Mouse (Mus musculus) heart, postnatal 36 days (tissue): ENCODE measurements around the gene Sgms2. TPM values are rescaled to one million over a fixed set of nuclear protein-coding genes. Genes with fewer than 3 reads are reported as not detected.

Experiments used
- DNase-seq, 2 experiments: peaks; one replicate each; pipeline ENCODE4 v3.0.0; 2021 to 2022
- intact Hi-C: fragments of 180-260 bp; cut with DNase I; formaldehyde crosslinking; loops from one replicate; pipeline ENCODE4 v1.15.1; 2025
- total RNA-seq, 2 experiments: library from RNA; stranded (reverse); gene quantifications; 2 replicates each; pipeline ENCODE4 v1.2.3; 2021

The Sgms2 gene
- 1 to 10 TPM; 1.4 to 3.2 TPM for total RNA-seq

DNA sequence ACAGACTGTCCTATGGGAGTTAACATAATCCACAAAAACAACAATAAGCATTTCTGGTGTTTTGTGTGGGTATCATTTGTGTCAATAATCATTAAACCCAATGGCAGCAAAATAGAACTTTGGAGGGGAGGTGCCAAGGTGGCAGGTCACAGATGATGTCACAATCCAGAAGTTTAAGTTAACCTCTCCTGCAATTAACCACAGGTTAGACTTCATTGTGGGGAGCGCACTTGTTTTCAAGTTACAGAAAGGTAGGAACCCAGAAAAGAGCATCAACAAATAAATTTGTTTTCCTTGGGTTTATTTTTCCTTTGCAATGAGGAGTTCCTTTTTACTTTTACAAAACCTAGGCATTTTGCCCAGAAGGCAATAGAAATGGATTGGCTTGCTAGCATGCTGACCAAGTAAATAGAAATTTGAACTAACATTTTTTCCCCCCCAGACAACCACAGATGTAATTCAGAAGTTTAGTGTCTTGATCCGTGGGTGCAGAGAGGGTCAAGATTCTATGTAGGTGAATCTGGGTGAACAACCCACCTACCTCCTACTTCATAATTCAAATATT lies at the start of gene Sgms2:
Gene Sgms2 (minus strand): TSS at position 51 of the 565 bp plus-strand sequence.
- intact Hi-C loops = no loop called here
- DNase-seq = no peak

- intact Hi-C loops = no loop called here
- no peak for DNase-seq
Measured at GRCm38 (mm10) chr3:131525229-131525628, 34.0 kb upstream of the Sgms2 start.

DNA sequence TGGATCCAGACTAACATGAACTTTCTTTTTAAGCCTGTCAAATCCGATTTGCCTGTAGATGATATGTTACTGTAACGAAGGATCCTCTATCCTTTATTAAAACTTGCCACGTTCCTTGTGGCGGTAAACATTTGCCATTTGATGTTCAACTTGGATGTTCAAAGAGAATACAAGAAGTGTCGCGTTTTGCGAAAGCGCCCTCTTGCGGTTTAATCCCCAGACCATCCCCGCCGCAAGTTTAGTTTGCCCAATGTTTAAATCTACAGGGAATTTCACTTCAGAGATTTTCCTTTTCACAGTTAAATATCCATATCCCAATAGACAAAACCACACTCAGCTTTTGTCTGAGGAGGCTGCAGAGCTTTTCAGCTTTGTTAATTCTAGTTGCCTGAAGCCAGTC lies 33.6 kb upstream of the Sgms2 start:
- intact Hi-C loops = loop anchor here (1.0 kb wide), 1 partner anchor 204 kb away; no protein-coding TSS in a partner anchor
- DNase-seq = peak; percentile 38 to 64

GRCm38 (mm10) chr3:131524210-131524609 lies 33.0 kb upstream of the Sgms2 start:
- no peak for DNase-seq
- intact Hi-C loops = loop anchor here (1.0 kb wide), 1 partner anchor 204 kb away; no protein-coding TSS in a partner anchor

DNA sequence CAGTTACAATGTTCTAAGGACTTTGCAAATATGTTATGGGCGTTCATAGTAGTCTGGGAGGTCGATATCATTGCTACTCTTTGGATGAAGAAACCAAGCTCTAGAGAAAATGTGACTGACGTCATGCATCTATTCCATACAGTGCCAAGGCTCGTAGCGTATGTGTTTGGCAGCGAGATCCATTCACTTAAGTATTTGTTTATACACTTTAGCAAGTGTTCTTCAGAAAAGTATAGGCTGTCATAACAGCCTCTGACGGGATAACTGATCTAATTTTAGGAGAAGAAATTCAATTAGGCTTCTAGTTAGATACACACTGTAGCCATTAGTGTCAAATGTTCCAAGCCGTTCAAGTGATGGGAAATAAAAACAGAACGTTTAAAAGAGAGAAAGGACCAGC lies 32.5 kb upstream of the Sgms2 start:
- intact Hi-C loops = loop anchor here (1.0 kb wide), 1 partner anchor 203 kb away; no protein-coding TSS in a partner anchor
- DNase-seq = no peak

- no peak for DNase-seq
- intact Hi-C loops = no loop called here
Measured at GRCm38 (mm10) chr3:131522243-131522642, 31.0 kb upstream of the Sgms2 start.

- intact Hi-C loops = no loop called here
- no peak for DNase-seq
Measured at GRCm38 (mm10) chr3:131521206-131521605, 30.0 kb upstream of the Sgms2 start.

GRCm38 (mm10) chr3:131517756-131518155 lies 26.5 kb upstream of the Sgms2 start:
- intact Hi-C loops = no loop called here
- DNase-seq = no peak

- intact Hi-C loops = no loop called here
- no peak for DNase-seq
Measured at GRCm38 (mm10) chr3:131516332-131516999, 25.3 kb upstream of the Sgms2 start.

DNA sequence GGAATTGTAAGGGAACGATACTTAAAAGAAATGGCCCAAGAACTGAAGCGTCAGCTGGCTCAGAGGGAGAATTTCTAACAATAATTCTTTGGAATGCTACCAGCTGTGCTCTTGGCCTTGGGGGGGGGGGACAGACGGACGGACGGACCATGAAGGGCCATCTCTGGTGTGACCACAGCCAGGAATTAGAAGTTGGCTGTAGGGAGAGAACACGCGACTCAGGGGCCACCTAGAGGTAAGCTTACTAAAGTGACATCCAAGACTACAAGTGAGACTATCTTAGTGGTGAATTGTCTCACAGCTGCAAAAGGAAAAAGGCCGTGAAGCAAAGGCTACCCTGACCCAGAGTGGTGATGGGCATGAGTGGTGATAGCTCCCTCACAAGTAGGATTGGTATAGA lies 20.4 kb upstream of the Sgms2 start:
- intact Hi-C loops = no loop called here
- DNase-seq = no peak

DNA sequence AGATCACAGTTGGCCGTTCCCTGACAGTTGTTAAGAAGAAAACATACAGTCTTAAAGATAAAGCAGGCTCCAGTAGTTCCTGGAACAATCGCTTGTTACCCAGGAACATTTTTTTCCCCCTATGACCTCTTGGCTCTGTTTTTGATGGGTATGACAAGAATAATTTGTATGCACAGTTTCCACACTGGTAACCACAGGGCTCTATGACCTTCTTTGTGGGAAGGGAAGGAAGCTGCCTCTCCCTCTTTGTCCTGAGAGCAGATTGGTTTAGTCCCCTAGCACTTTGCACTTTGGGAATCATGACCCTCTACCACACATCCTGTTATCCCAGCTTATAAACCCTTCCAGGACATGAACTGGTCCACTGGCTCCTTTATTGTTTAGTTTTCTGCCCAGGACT lies 16.8 kb upstream of the Sgms2 start:
- DNase-seq = no peak
- intact Hi-C loops = no loop called here

DNA sequence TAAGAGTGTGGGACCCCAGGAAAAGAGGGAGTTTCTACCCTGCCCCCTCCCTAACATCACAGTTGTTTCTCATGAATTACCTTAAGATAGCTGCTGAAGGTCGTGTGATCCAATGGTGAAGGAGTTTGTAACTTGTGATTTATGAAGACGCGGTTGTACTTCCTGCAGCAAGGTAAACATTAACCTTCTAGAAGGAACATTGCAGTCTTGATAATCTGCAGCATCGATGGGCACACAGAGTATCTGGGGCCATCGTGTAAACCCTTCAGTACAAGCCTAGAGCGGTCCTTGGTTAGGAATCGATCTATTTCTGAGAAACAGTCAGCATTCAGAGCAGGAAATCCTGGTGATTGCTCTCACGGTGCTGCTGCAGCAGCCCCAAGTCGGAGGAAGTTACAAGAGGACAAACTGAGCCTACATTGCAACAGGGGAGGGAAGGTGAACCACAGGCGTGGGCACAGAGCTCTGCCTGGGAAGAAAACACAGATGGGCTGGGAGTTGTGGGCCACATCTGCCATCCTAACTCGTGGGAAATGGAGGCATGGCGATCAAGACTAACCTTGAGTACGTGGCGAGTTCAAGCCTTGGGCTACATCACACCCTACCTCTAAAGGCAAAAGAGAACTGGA lies 13.5 kb upstream of the Sgms2 start:
- no peak for DNase-seq
- intact Hi-C loops = no loop called here

DNA sequence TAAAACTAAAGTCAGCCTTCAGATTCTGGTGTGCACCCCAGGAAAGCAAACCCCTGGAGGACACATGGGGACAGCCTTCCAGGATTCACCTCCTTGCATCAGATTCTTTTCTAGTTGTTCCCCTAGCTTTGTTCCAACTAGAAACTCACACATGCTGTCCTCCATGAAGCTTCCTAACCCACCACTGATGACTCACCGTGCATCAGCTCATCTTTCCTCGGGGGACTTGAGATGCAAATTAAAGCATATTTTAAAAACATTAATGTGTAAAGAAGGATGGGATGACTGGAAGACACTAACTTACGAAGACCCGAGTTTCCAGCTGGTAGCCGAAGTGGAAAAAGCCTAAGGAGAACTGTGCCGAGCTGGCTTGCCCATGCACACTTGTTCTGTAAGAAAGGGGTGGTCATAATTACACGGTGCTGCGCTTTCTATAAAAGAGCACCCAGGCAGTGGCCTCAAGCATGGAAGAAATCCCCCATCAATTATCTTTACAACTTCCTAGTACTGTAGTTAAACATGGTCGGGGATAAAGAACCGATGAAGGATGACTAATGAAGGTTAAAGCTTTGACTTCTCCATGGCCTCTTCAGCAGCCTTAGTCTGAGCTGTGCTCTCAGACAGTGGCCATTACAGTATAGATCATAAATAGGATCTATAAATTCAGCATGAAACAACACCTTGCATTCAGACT lies 10.6 kb upstream of the Sgms2 start:
- no peak for DNase-seq
- intact Hi-C loops = no loop called here

- DNase-seq = no peak
- intact Hi-C loops = no loop called here
Measured at GRCm38 (mm10) chr3:131499651-131500050, 8.4 kb upstream of the Sgms2 start.

DNA sequence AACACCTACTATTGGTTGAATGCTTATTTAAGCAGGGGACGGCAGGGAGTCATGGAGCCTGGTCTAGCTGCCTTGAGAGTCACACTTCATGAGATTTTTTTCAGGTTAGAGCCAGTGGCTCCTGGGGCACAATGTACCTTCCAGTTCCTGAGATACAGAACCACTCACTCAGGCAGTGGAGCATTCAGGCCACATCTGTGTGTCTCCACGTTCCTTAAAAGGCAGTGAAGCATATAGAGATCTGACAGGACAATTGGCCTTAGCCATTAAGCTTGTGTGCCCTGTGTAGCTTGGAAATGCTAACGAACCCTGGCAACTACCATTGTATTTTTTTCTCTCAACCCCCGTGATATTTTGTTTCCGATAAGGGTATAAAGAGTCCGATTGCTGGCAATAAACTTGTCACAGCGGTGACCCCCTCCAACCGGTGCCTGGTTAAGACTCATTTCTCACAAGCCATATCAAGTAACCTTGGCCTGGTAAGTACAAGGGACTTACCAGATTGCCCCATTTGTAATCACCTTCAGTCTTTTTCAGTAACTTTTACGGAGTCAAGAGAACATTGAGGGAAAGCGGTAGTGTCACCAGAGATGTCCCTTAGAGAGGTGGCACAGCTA lies 5.4 kb upstream of the Sgms2 start:
- intact Hi-C loops = no loop called here

GRCm38 (mm10) chr3:131495076-131495475 lies 3.9 kb upstream of the Sgms2 start:
- DNase-seq = no peak
- intact Hi-C loops = no loop called here

More for the DNA sequence above, 5.4 kb upstream of the Sgms2 start:
- no peak for DNase-seq

GRCm38 (mm10) chr3:131493194-131493593 lies 2.0 kb upstream of the Sgms2 start:
- no peak for DNase-seq
- intact Hi-C loops = no loop called here

DNA sequence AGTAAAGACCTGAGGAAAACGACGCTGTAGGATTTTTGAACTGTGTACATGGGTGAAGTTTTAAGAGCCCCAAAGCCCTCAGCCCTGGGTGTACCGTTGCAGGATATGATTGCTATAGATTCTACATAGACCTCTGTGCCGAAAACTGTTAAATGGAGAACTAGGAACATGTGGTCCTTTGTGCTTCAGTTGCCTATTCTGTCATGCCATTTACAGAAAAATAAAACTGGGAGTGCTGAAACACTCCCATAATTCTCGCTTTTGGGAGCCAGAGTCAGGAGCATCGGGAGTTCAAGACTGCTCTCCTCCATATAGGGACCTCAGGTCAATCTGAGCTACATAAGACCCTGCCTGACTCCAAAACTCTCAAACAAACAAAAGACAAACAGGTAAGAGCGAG lies 769 bp upstream of the Sgms2 start:
- DNase-seq = no peak

GRCm38 (mm10) chr3:131490143-131490908 lies 885 bp downstream of the Sgms2 start:
- DNase-seq = peak; percentile 70 to 82
- intact Hi-C loops = no loop called here

More for the DNA sequence above, 769 bp upstream of the Sgms2 start:
- intact Hi-C loops = no loop called here

GRCm38 (mm10) chr3:131489657-131490142 lies 1.5 kb downstream of the Sgms2 start:
- intact Hi-C loops = loop anchor here (5.0 kb wide), 1 partner anchor 167 kb away; no protein-coding TSS in a partner anchor
- DNase-seq = peak in 1 of 2 experiments; percentile 77
